Mouse (Mus musculus) heart, postnatal 0 days (tissue): Measurements from ENCODE around the gene Pgrmc1.

Experiments
- CTCF ChIP-seq: IDR thresholded peaks from 2 replicates; pipeline ENCODE4 v1.5.1; 2016; ENCODE audit warnings: antibody characterized with exemption, control low read depth, low read depth
- EP300 ChIP-seq: IDR thresholded peaks from 2 replicates; pipeline ENCODE4 v1.6.1; 2016; ENCODE audit warnings: antibody characterized with exemption, low read depth

DNA sequence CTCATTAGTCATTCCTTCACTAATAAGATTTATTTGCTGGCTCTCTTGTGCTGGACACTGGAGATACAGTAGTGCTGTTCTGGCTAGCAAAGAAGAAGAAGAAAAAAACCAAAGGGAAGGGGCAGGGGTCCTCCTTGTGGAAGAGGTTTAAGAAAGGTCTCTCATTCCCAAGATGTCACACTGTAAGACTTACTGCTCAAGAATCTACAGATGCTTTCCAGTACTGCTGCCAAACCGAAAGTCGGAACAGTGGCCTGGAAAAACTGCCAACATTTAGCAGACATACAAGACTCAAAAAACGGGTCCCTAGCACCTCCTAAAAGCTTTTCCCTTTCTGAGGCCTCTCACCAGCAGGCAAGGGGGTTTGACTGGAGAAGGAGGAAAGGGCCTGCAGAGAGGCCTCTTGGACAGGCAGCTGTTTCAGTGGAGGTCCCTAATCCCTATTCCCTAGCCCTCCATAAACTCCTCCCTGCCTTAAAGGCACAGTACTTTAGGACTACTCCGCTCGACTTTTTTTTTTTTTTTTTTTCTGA is 45.9 kb upstream of the Pgrmc1 start:
- TF ChIP-seq CTCF (no peak), EP300 (no peak)
